Mouse (Mus musculus): ENCODE measurements around the gene AC140267.1. TPM values are rescaled to one million over a fixed set of nuclear protein-coding genes. Genes with fewer than 3 reads are reported as not detected.

AC140267.1 gene
- polyA plus RNA-seq, 1 experiment from 2014 or later = 9.5 TPM

DNA sequence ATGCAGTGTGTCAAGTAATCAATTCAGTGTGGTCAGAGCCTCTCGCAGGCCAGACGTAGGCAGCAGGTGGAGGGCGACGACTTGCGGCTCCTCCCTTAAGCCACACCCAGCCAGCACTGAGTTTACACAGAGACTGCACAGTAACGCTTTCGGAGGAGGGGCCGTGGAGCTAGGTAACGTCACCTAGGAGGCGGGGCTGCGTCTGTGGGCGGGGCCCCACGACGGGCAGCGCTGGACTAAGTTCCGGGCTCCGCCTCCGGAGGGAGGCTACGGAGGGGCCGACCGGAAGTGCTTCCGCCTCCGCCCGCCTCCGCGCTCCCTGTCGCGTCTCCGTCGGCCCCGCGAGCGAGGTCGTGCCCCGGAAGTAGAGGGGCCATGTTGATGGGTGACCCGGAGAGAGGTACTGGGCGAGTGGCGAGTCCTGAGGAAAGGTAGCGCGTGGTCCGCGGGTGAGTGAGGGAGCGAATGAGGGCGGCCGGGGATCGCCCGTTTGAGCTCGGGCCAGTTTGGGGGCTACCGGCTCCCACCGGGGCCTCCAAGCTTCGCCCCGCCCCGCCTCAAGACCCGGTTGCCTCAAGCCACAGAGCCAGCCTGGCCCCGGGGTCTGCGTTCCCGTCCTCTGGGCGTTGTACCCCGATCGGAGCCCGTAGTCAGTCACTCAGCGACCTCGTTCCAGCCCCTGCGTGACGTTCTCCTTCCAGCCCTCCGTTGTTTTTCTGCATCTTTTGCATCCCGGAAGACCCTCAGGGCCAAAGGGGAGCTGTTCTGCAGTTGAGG, 1.7 kb upstream of the AC140267.1 start, which contains the start of gene Mief1:
Gene Mief1 (plus strand): TSS at position 286 of the 777 bp plus-strand sequence.
- peaks cover 11% of the 10 kb centered on the region for H3K4me1 ChIP-seq
- peak within 1 kb of the TSS; percentile 86 for H3K4me2 ChIP-seq (replicated peaks)
- peaks cover 31% of the 10 kb centered on the region for H3K36me3 ChIP-seq
- no peaks in the 10 kb centered on the region for H3K27me3 ChIP-seq (replicated peaks)
- H3K27ac ChIP-seq = peak within 1 kb of the TSS; percentile 71
- H3K9ac ChIP-seq = peak within 1 kb of the TSS; percentile 86
- H3K9me3 ChIP-seq = no peaks in the 10 kb centered on the region
- WGBS = under 1% methylated on average over 67 of the region's 67 CpGs
- ATAC-seq (ENCODE audit: low FRiP score, low read depth) = peak; percentile 96
- peak within 1 kb of the TSS; percentile 94 for H3K4me3 ChIP-seq

DNA sequence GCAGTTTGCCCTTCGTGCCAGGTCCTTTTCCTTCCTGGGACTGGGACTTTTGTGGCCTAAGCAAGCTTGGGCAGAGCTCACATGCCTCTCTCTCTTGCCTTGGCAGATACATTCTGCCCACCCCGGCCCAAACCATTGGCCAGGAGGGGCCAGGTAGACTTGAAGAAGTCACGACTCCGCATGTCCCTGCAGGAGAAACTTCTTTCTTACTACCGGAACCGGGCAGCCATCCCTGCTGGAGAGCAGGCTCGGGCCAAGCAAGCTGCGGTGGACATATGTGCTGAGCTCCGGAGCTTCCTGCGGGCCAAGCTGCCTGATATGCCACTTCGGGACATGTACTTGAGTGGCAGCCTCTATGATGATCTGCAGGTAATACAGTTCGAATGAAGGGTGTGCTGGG, 12.5 kb downstream of the AC140267.1 start:
- WGBS = 95% methylated on average over 12 of the region's 12 CpGs
- Histone ChIP-seq H3K9ac (no peak overlapping the region), H3K9me3 (no peaks in the 10 kb centered on the region), H3K27ac (no peak overlapping the region), H3K4me3 (no peak overlapping the region), H3K4me2 (replicated peaks) (no peak overlapping the region), H3K4me1 (no peaks in the 10 kb centered on the region), H3K27me3 (replicated peaks) (no peaks in the 10 kb centered on the region), H3K36me3 (peaks cover 72% of the 10 kb centered on the region)
- no peak for ATAC-seq (ENCODE audit: low FRiP score, low read depth)

DNA sequence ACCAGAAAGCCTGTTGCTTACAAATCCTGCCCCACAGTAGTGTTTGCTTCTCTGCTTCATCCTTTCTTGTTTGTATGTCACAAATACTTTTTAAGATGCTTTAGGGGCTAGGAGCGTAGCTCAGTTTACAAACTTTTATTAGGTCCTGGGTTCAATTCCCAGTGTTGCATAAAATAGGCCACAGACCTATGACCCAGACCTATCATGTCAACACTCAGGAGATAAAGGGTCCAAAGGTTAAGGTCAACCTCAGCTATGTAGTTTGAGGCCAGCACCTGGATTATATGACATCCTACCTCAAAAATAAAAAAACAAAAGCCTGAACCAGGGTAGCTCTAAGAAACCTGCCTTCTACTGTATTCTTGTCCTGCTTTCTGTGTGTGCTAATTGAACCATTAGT, 13.0 kb downstream of the AC140267.1 start:
- 97% methylated on average over 1 of the region's 1 CpGs for WGBS

DNA sequence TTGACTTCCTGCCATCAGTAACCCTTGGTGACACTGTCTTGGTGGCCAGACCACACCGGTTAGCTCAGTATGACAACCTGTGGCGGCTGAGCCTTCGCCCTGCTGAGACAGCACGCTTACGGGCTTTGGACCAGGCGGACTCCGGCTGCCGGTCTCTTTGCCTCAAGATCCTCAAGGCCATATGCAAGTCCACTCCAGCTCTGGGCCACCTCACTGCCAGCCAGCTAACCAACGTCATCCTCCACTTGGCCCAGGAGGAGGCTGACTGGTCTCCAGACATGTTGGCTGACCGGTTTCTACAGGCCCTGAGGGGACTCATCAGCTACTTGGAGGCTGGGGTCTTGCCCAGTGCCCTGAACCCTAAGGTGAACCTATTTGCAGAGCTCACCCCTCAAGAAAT, 14.0 kb downstream of the AC140267.1 start:
- 95% methylated on average over 10 of the region's 10 CpGs for WGBS

More for the DNA sequence above, 13.0 kb downstream of the AC140267.1 start:
- H3K4me3 ChIP-seq = no peak overlapping the region
- H3K9ac ChIP-seq = no peak overlapping the region
- no peak for ATAC-seq (ENCODE audit: low FRiP score, low read depth)
- no peak overlapping the region for H3K4me2 ChIP-seq (replicated peaks)
- no peaks in the 10 kb centered on the region for H3K9me3 ChIP-seq
- H3K4me1 ChIP-seq = peaks cover 2% of the 10 kb centered on the region; the same call in 1 of the 2 replicates
- H3K27me3 ChIP-seq (replicated peaks) = no peaks in the 10 kb centered on the region
- H3K27ac ChIP-seq = no peak overlapping the region
- peaks cover 68% of the 10 kb centered on the region for H3K36me3 ChIP-seq

DNA sequence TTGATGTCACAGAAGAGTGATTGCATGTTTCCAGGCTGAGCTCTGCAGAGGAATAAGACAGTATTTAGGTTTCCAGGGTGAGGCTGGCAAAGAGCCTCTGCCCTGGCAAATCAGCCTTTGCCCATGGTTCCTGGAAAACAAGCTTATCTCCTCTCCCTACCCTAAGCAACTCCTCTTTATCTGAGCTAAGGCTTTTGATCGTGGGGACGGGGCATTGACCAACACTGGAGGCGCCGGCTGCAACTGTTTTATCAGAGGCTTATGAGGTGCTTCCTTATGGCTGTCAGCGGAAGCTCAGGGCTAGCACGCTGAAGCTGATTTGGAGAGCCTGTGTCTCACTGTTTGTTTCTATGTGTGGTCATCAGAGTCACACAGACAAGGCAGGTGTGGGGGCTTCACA, 15.0 kb downstream of the AC140267.1 start:
- no peak overlapping the region for H3K4me2 ChIP-seq (replicated peaks)
- 92% methylated on average over 6 of the region's 6 CpGs for whole genome bisulfite sequencing
- no peak for ATAC-seq (ENCODE audit: low FRiP score, low read depth)
- no peak overlapping the region for H3K27ac ChIP-seq
- H3K9me3 ChIP-seq = no peaks in the 10 kb centered on the region
- H3K9ac ChIP-seq = no peak overlapping the region
- peaks cover 11% of the 10 kb centered on the region; the same call in 1 of the 2 replicates for H3K4me1 ChIP-seq
- H3K36me3 ChIP-seq = peaks cover 54% of the 10 kb centered on the region
- H3K27me3 ChIP-seq (replicated peaks) = no peaks in the 10 kb centered on the region
- no peak overlapping the region for H3K4me3 ChIP-seq

More for the DNA sequence above, 14.0 kb downstream of the AC140267.1 start:
- no peaks in the 10 kb centered on the region for H3K27me3 ChIP-seq (replicated peaks)
- peaks cover 11% of the 10 kb centered on the region; the same call in 1 of the 2 replicates for H3K4me1 ChIP-seq
- no peaks in the 10 kb centered on the region for H3K9me3 ChIP-seq
- no peak overlapping the region for H3K4me2 ChIP-seq (replicated peaks)
- no peak for ATAC-seq (ENCODE audit: low FRiP score, low read depth)
- no peak overlapping the region for H3K9ac ChIP-seq
- H3K27ac ChIP-seq = no peak overlapping the region
- peaks cover 59% of the 10 kb centered on the region for H3K36me3 ChIP-seq
- H3K4me3 ChIP-seq = no peak overlapping the region

DNA sequence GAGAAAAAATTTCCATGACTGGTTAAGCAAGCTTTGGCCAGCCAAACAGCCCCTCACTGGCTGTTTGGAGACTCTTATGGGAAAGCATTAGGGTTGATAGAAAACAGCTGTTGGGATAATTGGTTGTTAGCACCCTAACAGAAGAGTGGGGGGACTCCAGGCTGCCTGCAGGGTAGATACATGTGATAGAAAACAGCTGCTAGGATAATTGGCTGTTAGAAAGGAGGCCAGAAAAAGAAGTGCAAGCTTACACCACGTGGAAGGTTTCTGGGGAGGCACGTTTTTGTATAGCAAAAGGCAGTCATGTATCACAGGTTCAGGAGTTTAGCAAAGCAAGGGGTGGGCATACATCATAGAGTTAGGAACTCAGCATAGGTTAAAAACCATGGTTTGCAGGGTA, 17.9 kb downstream of the AC140267.1 start:
- peak overlapping the region; percentile 98; the same call in 1 of the 2 replicates for H3K4me2 ChIP-seq (replicated peaks)
- H3K4me1 ChIP-seq = peaks cover 33% of the 10 kb centered on the region
- 49% methylated on average over 2 of the region's 2 CpGs for WGBS
- H3K27ac ChIP-seq = no peak overlapping the region
- no peaks in the 10 kb centered on the region for H3K27me3 ChIP-seq (replicated peaks)
- no peaks in the 10 kb centered on the region for H3K9me3 ChIP-seq
- no peak for ATAC-seq (ENCODE audit: low FRiP score, low read depth)
- peaks cover 50% of the 10 kb centered on the region for H3K36me3 ChIP-seq
- H3K4me3 ChIP-seq = no peak overlapping the region
- H3K9ac ChIP-seq = no peak overlapping the region

DNA sequence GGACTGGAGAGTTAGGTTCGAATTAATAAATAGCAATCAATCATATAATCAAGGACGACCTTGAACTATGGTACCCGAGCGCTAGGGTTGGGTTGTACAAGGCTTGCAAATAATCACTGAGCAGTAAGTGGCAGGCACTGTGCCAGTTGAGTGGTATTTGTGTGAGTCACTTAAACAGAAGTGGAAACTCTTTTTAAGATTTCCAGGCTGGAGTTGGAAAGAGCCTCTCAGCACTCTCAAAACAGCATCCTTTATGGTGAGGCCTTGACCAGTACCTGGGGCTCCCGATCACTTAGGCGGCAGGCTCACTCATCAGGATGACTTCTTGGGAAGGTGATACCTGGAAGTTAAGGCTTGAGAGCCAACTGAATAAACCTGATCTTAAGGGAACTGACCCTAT, 18.6 kb downstream of the AC140267.1 start:
- no peaks in the 10 kb centered on the region for H3K27me3 ChIP-seq (replicated peaks)
- no peak for ATAC-seq (ENCODE audit: low FRiP score, low read depth)
- 56% methylated on average over 6 of the region's 6 CpGs for WGBS
- peaks cover 50% of the 10 kb centered on the region for H3K36me3 ChIP-seq
- peak overlapping the region; percentile 100 for H3K4me3 ChIP-seq
- H3K27ac ChIP-seq = peak overlapping the region; percentile 95
- peaks cover 33% of the 10 kb centered on the region for H3K4me1 ChIP-seq
- peak overlapping the region; percentile 98 for H3K4me2 ChIP-seq (replicated peaks)
- no peaks in the 10 kb centered on the region for H3K9me3 ChIP-seq
- peak overlapping the region; percentile 74 for H3K9ac ChIP-seq

DNA sequence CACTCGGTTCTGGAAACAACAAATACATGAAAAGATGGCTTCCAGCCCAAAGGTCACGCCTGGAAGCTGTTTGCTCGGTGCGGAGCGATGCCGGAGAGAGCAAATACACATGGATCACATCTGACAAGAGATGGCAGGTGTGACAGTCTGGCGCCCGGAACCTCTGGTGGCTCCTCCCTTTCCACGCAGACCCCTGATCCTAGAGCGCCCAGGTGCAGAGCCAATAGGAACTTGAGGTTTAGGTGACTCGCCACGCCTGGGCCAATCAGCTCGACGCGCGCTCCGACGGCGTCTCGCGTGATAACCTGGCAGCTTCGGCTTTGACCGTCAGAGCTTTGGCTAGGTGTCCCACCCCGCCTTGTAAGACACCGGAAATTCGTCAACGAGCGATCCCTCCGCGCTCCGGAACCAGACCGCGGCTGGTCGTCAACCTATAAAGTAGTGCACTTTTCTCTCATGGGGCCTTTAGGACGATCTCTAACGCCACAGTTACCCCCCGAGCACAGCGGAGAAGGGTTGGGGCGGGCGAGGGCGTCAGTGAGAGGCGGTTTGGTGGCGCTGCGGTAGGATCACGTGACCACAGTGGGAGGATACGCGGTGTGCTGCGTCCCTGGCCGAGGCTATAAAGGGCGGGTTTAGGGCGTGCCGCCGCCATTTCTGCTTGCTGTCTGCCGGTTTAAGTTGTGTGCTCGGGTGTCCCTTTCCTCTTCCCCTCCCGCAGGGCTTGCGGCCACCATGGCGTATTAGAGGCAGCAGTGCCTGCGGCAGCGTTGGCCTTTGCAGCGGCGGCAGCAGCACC, 19.4 kb downstream of the AC140267.1 start, which contains the start of gene Atf4:
Gene Atf4 (plus strand): TSS at position 338 of the 799 bp plus-strand sequence.
- ATAC-seq (ENCODE audit: low FRiP score, low read depth) = peak; percentile 96
- H3K27ac ChIP-seq = peak within 1 kb of the TSS; percentile 95
- peak within 1 kb of the TSS; percentile 100 for H3K4me3 ChIP-seq
- peaks cover 33% of the 10 kb centered on the region for H3K4me1 ChIP-seq
- H3K36me3 ChIP-seq = peaks cover 48% of the 10 kb centered on the region
- H3K9ac ChIP-seq = peak within 1 kb of the TSS; percentile 100
- H3K4me2 ChIP-seq (replicated peaks) = peak within 1 kb of the TSS; percentile 98
- under 1% methylated on average over 62 of the region's 62 CpGs for WGBS
- H3K27me3 ChIP-seq (replicated peaks) = no peaks in the 10 kb centered on the region
- no peaks in the 10 kb centered on the region for H3K9me3 ChIP-seq

DNA sequence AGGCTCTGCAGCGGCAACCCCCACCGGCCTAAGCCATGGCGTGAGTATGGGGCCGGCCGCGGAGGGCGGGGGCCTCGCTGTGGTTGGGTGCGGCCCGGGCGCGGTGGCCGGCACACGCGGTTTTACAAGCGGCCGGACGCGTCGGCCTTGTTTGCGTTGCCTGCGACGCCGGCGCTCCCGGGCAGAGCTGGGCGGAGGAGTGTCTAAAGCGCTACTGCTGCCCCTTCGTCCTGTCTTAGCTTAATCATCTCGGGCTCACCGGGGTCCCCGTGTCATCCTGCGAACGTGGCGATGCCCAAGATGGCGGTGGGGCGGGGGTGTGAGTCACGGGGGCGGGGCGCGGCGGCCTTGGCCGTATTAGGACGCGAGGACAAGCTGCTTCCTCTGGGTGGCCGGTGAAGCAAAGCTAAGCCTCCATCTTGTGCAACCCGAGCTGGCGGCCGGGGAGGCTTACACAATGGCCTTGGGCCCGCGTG, 20.0 kb downstream of the AC140267.1 start:
- Histone ChIP-seq H3K4me1 (peaks cover 33% of the 10 kb centered on the region), H3K27ac (peak overlapping the region; percentile 95), H3K9me3 (no peaks in the 10 kb centered on the region), H3K36me3 (peaks cover 48% of the 10 kb centered on the region), H3K9ac (peak overlapping the region; percentile 100), H3K27me3 (replicated peaks) (no peaks in the 10 kb centered on the region), H3K4me3 (peak overlapping the region; percentile 100), H3K4me2 (replicated peaks) (peak overlapping the region; percentile 98)
- peak; percentile 41 for ATAC-seq (ENCODE audit: low FRiP score, low read depth)
- under 1% methylated on average over 51 of the region's 51 CpGs for WGBS

DNA sequence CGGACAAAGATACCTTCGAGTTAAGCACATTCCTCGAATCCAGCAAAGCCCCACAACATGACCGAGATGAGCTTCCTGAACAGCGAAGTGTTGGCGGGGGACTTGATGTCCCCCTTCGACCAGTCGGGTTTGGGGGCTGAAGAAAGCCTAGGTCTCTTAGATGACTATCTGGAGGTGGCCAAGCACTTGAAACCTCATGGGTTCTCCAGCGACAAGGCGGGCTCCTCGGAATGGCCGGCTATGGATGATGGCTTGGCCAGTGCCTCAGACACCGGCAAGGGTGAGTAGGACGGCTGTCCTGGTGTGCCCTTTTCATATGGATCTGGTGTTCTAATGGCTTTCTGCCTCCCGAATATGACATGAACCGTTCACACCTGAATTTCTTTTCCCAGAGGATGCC, 20.6 kb downstream of the AC140267.1 start:
- Histone ChIP-seq H3K9ac (peak overlapping the region; percentile 100), H3K4me3 (peak overlapping the region; percentile 100), H3K27me3 (replicated peaks) (no peaks in the 10 kb centered on the region), H3K4me2 (replicated peaks) (peak overlapping the region; percentile 98), H3K27ac (peak overlapping the region; percentile 95; the same call in 1 of the 2 replicates), H3K9me3 (no peaks in the 10 kb centered on the region), H3K36me3 (peaks cover 43% of the 10 kb centered on the region), H3K4me1 (peaks cover 33% of the 10 kb centered on the region)
- WGBS = 15% methylated on average over 16 of the region's 16 CpGs
- no peak for ATAC-seq (ENCODE audit: low FRiP score, low read depth)

DNA sequence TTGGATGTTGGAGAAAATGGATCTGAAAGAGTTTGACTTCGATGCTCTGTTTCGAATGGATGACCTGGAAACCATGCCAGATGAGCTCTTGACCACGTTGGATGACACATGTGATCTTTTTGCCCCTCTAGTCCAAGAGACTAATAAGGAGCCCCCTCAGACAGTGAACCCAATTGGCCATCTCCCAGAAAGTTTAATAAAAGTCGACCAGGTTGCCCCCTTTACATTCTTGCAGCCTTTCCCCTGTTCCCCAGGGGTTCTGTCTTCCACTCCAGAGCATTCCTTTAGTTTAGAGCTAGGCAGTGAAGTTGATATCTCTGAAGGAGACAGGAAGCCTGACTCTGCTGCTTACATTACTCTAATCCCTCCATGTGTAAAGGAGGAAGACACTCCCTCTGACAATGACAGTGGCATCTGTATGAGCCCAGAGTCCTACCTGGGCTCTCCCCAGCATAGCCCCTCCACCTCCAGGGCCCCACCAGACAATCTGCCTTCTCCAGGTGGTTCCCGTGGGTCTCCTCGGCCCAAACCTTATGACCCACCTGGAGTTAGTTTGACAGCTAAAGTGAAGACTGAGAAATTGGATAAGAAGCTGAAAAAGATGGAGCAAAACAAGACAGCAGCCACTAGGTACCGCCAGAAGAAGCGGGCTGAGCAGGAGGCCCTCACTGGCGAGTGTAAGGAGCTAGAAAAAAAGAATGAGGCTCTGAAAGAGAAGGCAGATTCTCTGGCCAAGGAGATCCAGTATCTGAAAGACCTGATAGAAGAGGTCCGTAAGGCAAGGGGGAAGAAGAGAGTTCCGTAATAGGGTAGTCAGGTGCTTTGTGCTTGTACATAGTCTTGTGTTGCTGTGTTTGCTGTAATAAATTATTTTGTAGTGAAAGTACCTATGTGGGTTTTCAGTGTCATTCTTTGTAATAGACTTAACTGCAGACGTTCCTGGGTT, 21.3 kb downstream of the AC140267.1 start:
- no peak for ATAC-seq (ENCODE audit: low FRiP score, low read depth)
- Histone ChIP-seq H3K4me1 (peaks cover 33% of the 10 kb centered on the region), H3K36me3 (peaks cover 43% of the 10 kb centered on the region)

More for the DNA sequence above, 21.3 kb downstream of the AC140267.1 start:
- no peaks in the 10 kb centered on the region for H3K9me3 ChIP-seq
- peak overlapping the region; percentile 100 for H3K9ac ChIP-seq
- H3K27me3 ChIP-seq (replicated peaks) = no peaks in the 10 kb centered on the region
- peak overlapping the region; percentile 100 for H3K4me3 ChIP-seq
- 69% methylated on average over 12 of the region's 12 CpGs for WGBS
- peak overlapping the region; percentile 98 for H3K4me2 ChIP-seq (replicated peaks)
- peak overlapping the region; percentile 95 for H3K27ac ChIP-seq

All from neural tube, embryonic 12.5 days (tissue).